Mouse (Mus musculus): ENCODE measurements around the gene Olfr178. TPM values are rescaled to one million over a fixed set of nuclear protein-coding genes. Genes with fewer than 3 reads are reported as not detected.

Olfr178 gene
- polyA plus RNA-seq (2016; fragmentation: Nextera tagmentation; extraction: Ambion mirVana) = not detected in 2 replicates

GRCm38 (mm10) chr16:58891963-58892362 is at the start of gene Olfr178:
TSS of gene Olfr178 (minus strand) at chr16:58892063.
- WGBS (ENCODE audit: insufficient replicate concordance) = 68% methylated on average over 3 of the region's 3 CpGs
- no peak within 1 kb of the TSS for H3K4me2 ChIP-seq
- H3K9me3 ChIP-seq (replicated peaks) = 0 out of 2 replicates have a peak, but pooled peaks cover 5% of the 10 kb centered on the region
- no peak within 1 kb of the TSS for H3K27ac ChIP-seq
- no peaks in the 10 kb centered on the region for H3K4me1 ChIP-seq
- no peaks in the 10 kb centered on the region for H3K36me3 ChIP-seq
- no peak for ATAC-seq
- no peaks in the 10 kb centered on the region for H3K27me3 ChIP-seq (replicated peaks)
- H3K9ac ChIP-seq = no peak within 1 kb of the TSS
- H3K4me3 ChIP-seq = no peak within 1 kb of the TSS

GRCm38 (mm10) chr16:58929292-58929691 is 37.4 kb upstream of the Olfr178 start, which contains the start of gene Olfr180:
TSS of gene Olfr180 (minus strand) at chr16:58929392.
- Histone ChIP-seq H3K27me3 (replicated peaks) (no peaks in the 10 kb centered on the region), H3K9me3 (replicated peaks) (0 out of 2 replicates have a peak, but pooled peaks cover 5% of the 10 kb centered on the region), H3K4me2 (no peak within 1 kb of the TSS), H3K36me3 (no peaks in the 10 kb centered on the region), H3K4me1 (no peaks in the 10 kb centered on the region), H3K27ac (no peak within 1 kb of the TSS), H3K9ac (no peak within 1 kb of the TSS), H3K4me3 (no peak within 1 kb of the TSS)
- ATAC-seq = no peak
- 65% methylated on average over 4 of the region's 4 CpGs for WGBS (ENCODE audit: insufficient replicate concordance)

GRCm38 (mm10) chr16:58928655-58929054 is 36.8 kb upstream of the Olfr178 start, which contains the start of gene Olfr181:
TSS of gene Olfr181 (minus strand) at chr16:58928755.
- Histone ChIP-seq H3K36me3 (no peaks in the 10 kb centered on the region), H3K9me3 (replicated peaks) (0 out of 2 replicates have a peak, but pooled peaks cover 5% of the 10 kb centered on the region), H3K27ac (no peak within 1 kb of the TSS), H3K27me3 (replicated peaks) (no peaks in the 10 kb centered on the region), H3K4me2 (no peak within 1 kb of the TSS), H3K4me1 (no peaks in the 10 kb centered on the region), H3K4me3 (no peak within 1 kb of the TSS), H3K9ac (no peak within 1 kb of the TSS)
- no peak for ATAC-seq
- 36% methylated on average over 1 of the region's 1 CpGs for WGBS (ENCODE audit: insufficient replicate concordance)

GRCm38 (mm10) chr16:58884416-58884815 is 7.4 kb downstream of the Olfr178 start:
- Histone ChIP-seq H3K36me3 (no peaks in the 10 kb centered on the region), H3K4me3 (no peak overlapping the region), H3K4me1 (no peaks in the 10 kb centered on the region), H3K4me2 (no peak overlapping the region), H3K9me3 (replicated peaks) (0 out of 2 replicates have a peak, but pooled peaks cover 5% of the 10 kb centered on the region), H3K9ac (no peak overlapping the region), H3K27ac (no peak overlapping the region), H3K27me3 (replicated peaks) (no peaks in the 10 kb centered on the region)
- WGBS (ENCODE audit: insufficient replicate concordance) = 79% methylated on average over 2 of the region's 2 CpGs
- no peak for ATAC-seq

- H3K36me3 ChIP-seq = no peaks in the 10 kb centered on the region
- H3K27me3 ChIP-seq (replicated peaks) = no peaks in the 10 kb centered on the region
- H3K4me3 ChIP-seq = no peak within 1 kb of the TSS
- no peak within 1 kb of the TSS for H3K9ac ChIP-seq
- no peak within 1 kb of the TSS for H3K4me2 ChIP-seq
- no peak within 1 kb of the TSS for H3K27ac ChIP-seq
- no peaks in the 10 kb centered on the region for H3K9me3 ChIP-seq (replicated peaks)
- no peaks in the 10 kb centered on the region for H3K4me1 ChIP-seq
- 38% methylated on average over 1 of the region's 1 CpGs for WGBS (ENCODE audit: insufficient replicate concordance)
- ATAC-seq = no peak
Measured at GRCm38 (mm10) chr16:58874668-58875067, 17.2 kb downstream of the Olfr178 start, which contains the start of gene Olfr177. TSS of gene Olfr177 (minus strand) at chr16:58874768.

- Histone ChIP-seq H3K4me3 (no peak overlapping the region), H3K4me2 (no peak overlapping the region), H3K9me3 (replicated peaks) (no peaks in the 10 kb centered on the region), H3K27ac (no peak overlapping the region), H3K4me1 (no peaks in the 10 kb centered on the region), H3K9ac (no peak overlapping the region), H3K36me3 (no peaks in the 10 kb centered on the region), H3K27me3 (replicated peaks) (no peaks in the 10 kb centered on the region)
- 37% methylated on average over 1 of the region's 1 CpGs for WGBS (ENCODE audit: insufficient replicate concordance)
- no peak for ATAC-seq
Measured at GRCm38 (mm10) chr16:58861479-58861878, 30.4 kb downstream of the Olfr178 start.

- H3K27ac ChIP-seq = no peak overlapping the region
- WGBS (ENCODE audit: insufficient replicate concordance) = 77% methylated on average over 2 of the region's 2 CpGs
- no peaks in the 10 kb centered on the region for H3K9me3 ChIP-seq (replicated peaks)
- ATAC-seq = no peak
- no peak overlapping the region for H3K4me3 ChIP-seq
- H3K36me3 ChIP-seq = no peaks in the 10 kb centered on the region
- no peaks in the 10 kb centered on the region for H3K4me1 ChIP-seq
- H3K27me3 ChIP-seq (replicated peaks) = no peaks in the 10 kb centered on the region
- no peak overlapping the region for H3K4me2 ChIP-seq
- no peak overlapping the region for H3K9ac ChIP-seq
Measured at GRCm38 (mm10) chr16:58860032-58860737, 31.7 kb downstream of the Olfr178 start.

Other genes with a start within 250 kb of the Olfr178 start
- 692 and 703 TPM in 2 replicates for gene Cpox, start 221.8 kb downstream of the Olfr178 start, polyA plus RNA-seq (2016; fragmentation: Nextera tagmentation; extraction: Ambion mirVana)
- gene Gpr15, start 173.0 kb downstream of the Olfr178 start, polyA plus RNA-seq (2016; fragmentation: Nextera tagmentation; extraction: Ambion mirVana) = not detected in 2 replicates
- gene Cldnd1, start 164.2 kb downstream of the Olfr178 start, polyA plus RNA-seq (2016; fragmentation: Nextera tagmentation; extraction: Ambion mirVana) = 41.3 and 41.8 TPM in 2 replicates
- gene Olfr172, start 128.9 kb downstream of the Olfr178 start, polyA plus RNA-seq (2016; fragmentation: Nextera tagmentation; extraction: Ambion mirVana) = not detected in 2 replicates
- not detected in 2 replicates for gene Olfr173, start 91.8 kb downstream of the Olfr178 start, polyA plus RNA-seq (2016; fragmentation: Nextera tagmentation; extraction: Ambion mirVana)
- not detected in 2 replicates for gene Olfr175-ps1, start 65.3 kb downstream of the Olfr178 start, polyA plus RNA-seq (2016; fragmentation: Nextera tagmentation; extraction: Ambion mirVana)
- not detected in 2 replicates for gene Olfr177, start 17.3 kb downstream of the Olfr178 start, polyA plus RNA-seq (2016; fragmentation: Nextera tagmentation; extraction: Ambion mirVana)
- gene Olfr181, start 36.7 kb upstream of the Olfr178 start, polyA plus RNA-seq (2016; fragmentation: Nextera tagmentation; extraction: Ambion mirVana) = not detected in 2 replicates
- not detected in 2 replicates for gene Olfr180, start 37.3 kb upstream of the Olfr178 start, polyA plus RNA-seq (2016; fragmentation: Nextera tagmentation; extraction: Ambion mirVana)
- gene Olfr183, start 103.3 kb upstream of the Olfr178 start, polyA plus RNA-seq (2016; fragmentation: Nextera tagmentation; extraction: Ambion mirVana) = not detected in 2 replicates
- gene Olfr186, start 138.2 kb upstream of the Olfr178 start, polyA plus RNA-seq (2016; fragmentation: Nextera tagmentation; extraction: Ambion mirVana) = not detected in 2 replicates
- not detected in 2 replicates for gene Olfr187, start 147.7 kb upstream of the Olfr178 start, polyA plus RNA-seq (2016; fragmentation: Nextera tagmentation; extraction: Ambion mirVana)
- not detected in 2 replicates for gene Olfr190, start 185.9 kb upstream of the Olfr178 start, polyA plus RNA-seq (2016; fragmentation: Nextera tagmentation; extraction: Ambion mirVana)
- not detected in 2 replicates for gene Olfr191, start 197.8 kb upstream of the Olfr178 start, polyA plus RNA-seq (2016; fragmentation: Nextera tagmentation; extraction: Ambion mirVana)
- gene Olfr193, start 219.8 kb upstream of the Olfr178 start, polyA plus RNA-seq (2016; fragmentation: Nextera tagmentation; extraction: Ambion mirVana) = not detected in 2 replicates
- not detected in 2 replicates for gene Olfr194, start 229.0 kb upstream of the Olfr178 start, polyA plus RNA-seq (2016; fragmentation: Nextera tagmentation; extraction: Ambion mirVana)

Measured in liver, embryonic 12.5 days (tissue).